Mouse (Mus musculus) ES-Bruce4 (cell line): ENCODE measurements around the gene H2-Q6.
"Not testable (repeated sequence)": the region's sequence is repeated elsewhere in the genome, so short reads cannot be mapped to it uniquely, and the experiment has no call there.

Experiments used
- CTCF ChIP-seq: IDR thresholded peaks from one replicate; pipeline ENCODE4 v1.8.1; 2011; ENCODE audit warnings: low read depth, low read length
- POLR2A ChIP-seq: IDR thresholded peaks from one replicate; pipeline ENCODE4 v1.8.1; 2011; ENCODE audit warnings: low read length; ENCODE audit not compliant: insufficient read depth

DNA sequence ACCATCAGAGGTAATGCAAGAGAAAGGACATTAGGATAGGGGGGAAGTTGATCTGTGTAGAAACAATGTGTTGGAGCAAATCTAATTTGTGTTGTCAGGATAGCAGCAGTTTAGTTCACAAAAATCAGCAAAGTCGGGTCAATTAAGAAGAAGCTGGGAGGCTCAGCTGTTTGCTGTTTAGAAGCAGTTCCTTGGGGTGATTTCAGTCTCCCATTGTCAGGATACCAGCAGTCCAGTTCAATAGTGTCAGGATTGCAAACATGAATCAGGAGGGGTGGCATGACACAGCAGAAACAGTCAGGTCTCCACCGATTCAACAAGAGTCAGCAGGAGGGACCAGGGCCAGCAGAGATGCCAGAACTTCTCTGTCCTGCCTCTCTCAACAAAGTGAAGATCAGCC, 19.9 kb downstream of the H2-Q6 start:
- TF ChIP-seq CTCF, POLR2A: not testable (repeated sequence)
